Mouse (Mus musculus) G1E (cell line): ENCODE data around the gene Drosha. TPM values are rescaled to one million over a fixed set of nuclear protein-coding genes. Genes with fewer than 3 reads are reported as not detected.

Source experiments
- ATAC-seq: 2 replicates; pipeline ENCODE4 v1.8.0; 2016; ENCODE audit warnings: mild to moderate bottlenecking; ENCODE audit not compliant: insufficient number of reproducible peaks, poor library complexity, low FRiP score, severe bottlenecking; ENCODE audit errors: extremely low read depth
- DNase-seq: peaks from one replicate; pipeline ENCODE4 v3.0.0; 2012; ENCODE audit warnings: low spot score
- H3K27me3 ChIP-seq: 2 replicates; pipeline ENCODE4 v1.6.1; 2012; ENCODE audit warnings: mild to moderate bottlenecking, low read length, inconsistent platforms; ENCODE audit not compliant: insufficient read depth
- H3K36me3 ChIP-seq: replicated peaks from 2 replicates; pipeline ENCODE3; 2012; ENCODE audit warnings: mild to moderate bottlenecking, inconsistent platforms
- H3K4me1 ChIP-seq: 2 replicates; pipeline ENCODE4 v1.6.1; 2012; ENCODE audit warnings: low read depth, low read length, inconsistent platforms, mixed read lengths; ENCODE audit not compliant: insufficient read depth
- H3K4me3 ChIP-seq: 2 replicates; pipeline ENCODE4 v1.5.1; 2012; ENCODE audit warnings: low read depth, mild to moderate bottlenecking, inconsistent platforms, low read length, moderate library complexity, mixed read lengths
- H3K9me3 ChIP-seq: replicated peaks from 2 replicates; pipeline ENCODE4 v1.6.1; 2012; ENCODE audit warnings: inconsistent platforms
- CTCF ChIP-seq: IDR thresholded peaks from 2 replicates; pipeline ENCODE4 v1.5.1; 2012; ENCODE audit warnings: low read depth, low read length, inconsistent platforms, mixed read lengths
- GATA1 ChIP-seq: IDR thresholded peaks from 2 replicates; pipeline ENCODE4 v1.6.1; 2012; ENCODE audit warnings: borderline replicate concordance, low read length, inconsistent platforms, mixed read lengths
- GATA2 ChIP-seq: IDR thresholded peaks from 2 replicates; pipeline ENCODE4 v1.6.1; 2012; ENCODE audit warnings: low read depth, low read length, inconsistent platforms, borderline replicate concordance
- POLR2AphosphoS5 ChIP-seq: IDR thresholded peaks from 2 replicates; pipeline ENCODE4 v1.6.1; 2012; ENCODE audit warnings: low read depth, low read length, inconsistent platforms; ENCODE audit not compliant: insufficient replicate concordance
- TAL1 ChIP-seq: conservative IDR thresholded peaks from 2 replicates; pipeline ENCODE4 v1.6.1; 2012; ENCODE audit warnings: low read depth, low read length, inconsistent platforms, mixed read lengths
- polyA plus RNA-seq: library from polyadenylated mRNA; stranded (reverse); fragments of >175 nt; gene quantifications from 2 replicates; pipeline ENCODE4 v1.2.3, GENCODE M21; 2012
- total RNA-seq, 2 experiments: library from RNA; stranded (forward) in 1 of 2; stranded (reverse) in 1 of 2; fragments of 200-1000 nt in 1 of 2; fragments of >200 nt in 1 of 2; fragmentation: Nextera tagmentation in 1 of 2; gene quantifications; 2 replicates each; pipeline ENCODE4 v1.2.3; 2014 to 2017

The Drosha gene
- total and polyA plus RNA-seq, 3 experiments: 30.6 to 366 (median 124) TPM

GRCm38 (mm10) chr15:12807088-12807487 is 17.5 kb upstream of the Drosha start:
- no peaks in the 10 kb centered on the region for H3K27me3 ChIP-seq
- no peak for ATAC-seq

GRCm38 (mm10) chr15:12809305-12809704 is 15.3 kb upstream of the Drosha start:
- no peak overlapping the region for H3K4me3 ChIP-seq
- DNase-seq (no peak), ATAC-seq (no peak)
- TF ChIP-seq TAL1 (no peak), POLR2AphosphoS5 (no peak)
- H3K4me1 ChIP-seq: peaks cover 27% of the 10 kb centered on the region
- no peaks in the 10 kb centered on the region for H3K9me3 ChIP-seq
- peaks cover 71% of the 10 kb centered on the region for H3K36me3 ChIP-seq
- H3K27me3 ChIP-seq: no peaks in the 10 kb centered on the region

More at GRCm38 (mm10) chr15:12807088-12807487, 17.5 kb upstream of the Drosha start:
- peaks cover 51% of the 10 kb centered on the region for H3K36me3 ChIP-seq
- TF ChIP-seq POLR2AphosphoS5: no peak
- no peak for TF ChIP-seq TAL1
- TF ChIP-seq CTCF: no peak
- TF ChIP-seq GATA1: no peak
- TF ChIP-seq GATA2: no peak
- H3K4me3 ChIP-seq: no peak overlapping the region
- H3K9me3 ChIP-seq: no peaks in the 10 kb centered on the region
- no peak for DNase-seq
- peaks cover 41% of the 10 kb centered on the region for H3K4me1 ChIP-seq

- DNase-seq: no peak
- Histone ChIP-seq H3K9me3 (no peaks in the 10 kb centered on the region), H3K4me3 (no peak overlapping the region), H3K27me3 (no peaks in the 10 kb centered on the region), H3K4me1 (peaks cover 7% of the 10 kb centered on the region; the same call in 1 of the 2 replicates), H3K36me3 (peaks cover 89% of the 10 kb centered on the region)
- ATAC-seq: no peak
- TF ChIP-seq CTCF (no peak), POLR2AphosphoS5 (no peak), GATA2 (no peak), TAL1 (no peak), GATA1 (no peak)
Observed at GRCm38 (mm10) chr15:12812646-12813045, 12.0 kb upstream of the Drosha start.

- Histone ChIP-seq H3K4me1 (peaks cover 14% of the 10 kb centered on the region), H3K27me3 (no peaks in the 10 kb centered on the region), H3K4me3 (no peak overlapping the region), H3K36me3 (peaks cover 95% of the 10 kb centered on the region), H3K9me3 (no peaks in the 10 kb centered on the region)
- ATAC-seq (no peak), DNase-seq (no peak)
- TF ChIP-seq POLR2AphosphoS5 (no peak), GATA2 (no peak), CTCF (no peak), GATA1 (no peak), TAL1 (no peak)
Observed at GRCm38 (mm10) chr15:12817592-12817991, 7.0 kb upstream of the Drosha start.

GRCm38 (mm10) chr15:12822416-12823395 is 1.9 kb upstream of the Drosha start:
- no peaks in the 10 kb centered on the region for H3K27me3 ChIP-seq
- no peak for DNase-seq
- no peak for ATAC-seq
- peaks cover 42% of the 10 kb centered on the region for H3K4me1 ChIP-seq
- peaks cover 70% of the 10 kb centered on the region for H3K36me3 ChIP-seq
- no peak for TF ChIP-seq GATA1
- no peak for TF ChIP-seq CTCF
- H3K4me3 ChIP-seq: peak overlapping the region; percentile 60; the same call in 1 of the 2 replicates
- H3K9me3 ChIP-seq: no peaks in the 10 kb centered on the region

- peaks cover 70% of the 10 kb centered on the region for H3K36me3 ChIP-seq
Observed at GRCm38 (mm10) chr15:12823455-12824119, 1.0 kb upstream of the Drosha start.

More at GRCm38 (mm10) chr15:12823455-12824119, 1.0 kb upstream of the Drosha start:
- no peaks in the 10 kb centered on the region for H3K9me3 ChIP-seq
- H3K4me3 ChIP-seq: peak overlapping the region; percentile 99
- H3K27me3 ChIP-seq: no peaks in the 10 kb centered on the region
- no peak for DNase-seq
- peaks cover 44% of the 10 kb centered on the region for H3K4me1 ChIP-seq
- ATAC-seq: no peak
- TF ChIP-seq GATA2 (no peak), GATA1 (no peak), CTCF (no peak), TAL1 (no peak), POLR2AphosphoS5 (no peak)
